Mouse (Mus musculus): ENCODE measurements around the gene P2rx5. TPM values are rescaled to one million over a fixed set of nuclear protein-coding genes. Genes with fewer than 3 reads are reported as not detected.

The P2rx5 gene
- total and polyA plus RNA-seq, 3 experiments, result 0.04 to 0.25 TPM; not detected in 1

- H3K27ac ChIP-seq (ENCODE audit: control insufficient read depth, low read depth, low read length), result no peak overlapping the region
- no peak overlapping the region for H3K4me3 ChIP-seq (ENCODE audit: control insufficient read depth in 1 of 2, insufficient read depth in 1 of 2, low read depth in 2 of 2, low read length in 2 of 2)
- H3K36me3 ChIP-seq (ENCODE audit: control insufficient read depth in 1 of 2, insufficient read depth in 2 of 2, low read length in 2 of 2), result no peaks in the 10 kb centered on the region
- TF ChIP-seq UBTF (IDR thresholded peaks at IDR 0.05; ENCODE audit: borderline replicate concordance, insufficient read depth, low read depth, low read length) (no peak), MEF2A (IDR thresholded peaks at IDR 0.05; ENCODE audit: extremely low read depth, insufficient replicate concordance, low read depth, low read length, poor library complexity, severe bottlenecking) (no peak), ELF1 (IDR thresholded peaks at IDR 0.05; ENCODE audit: low read depth, low read length) (no peak), MXI1 (IDR thresholded peaks at IDR 0.05; ENCODE audit: low read depth, low read length) (no peak), MAX (IDR thresholded peaks at IDR 0.05; ENCODE audit: low read length) (no peak), RCOR1 (IDR thresholded peaks at IDR 0.05; ENCODE audit: low read depth, low read length) (no peak), ZNF384 (IDR thresholded peaks at IDR 0.05; ENCODE audit: low read depth, low read length) (no peak), TAL1 (IDR thresholded peaks at IDR 0.05; ENCODE audit: low read length) (no peak), EP300 (IDR thresholded peaks at IDR 0.05; ENCODE audit: low read depth in 1 of 2, low read length in 2 of 2) (no peak), BHLHE40 (IDR thresholded peaks at IDR 0.05; ENCODE audit: borderline replicate concordance, low read depth, low read length) (no peak), CHD2 (IDR thresholded peaks at IDR 0.05; ENCODE audit: low read length) (no peak), HCFC1 (IDR thresholded peaks at IDR 0.05; ENCODE audit: low read depth, low read length) (no peak), USF2 (IDR thresholded peaks at IDR 0.05; ENCODE audit: borderline replicate concordance in 1 of 2, insufficient read depth in 1 of 2, low read depth in 1 of 2, low read length in 2 of 2) (no peak), TCF12 (IDR thresholded peaks at IDR 0.05; ENCODE audit: low read depth, low read length) (no peak), MYC (IDR thresholded peaks at IDR 0.05; ENCODE audit: low read depth, low read length) (no peak), CHD1 (IDR thresholded peaks at IDR 0.05; ENCODE audit: low read depth, low read length) (no peak), CTCF (IDR thresholded peaks at IDR 0.05 in 2 of 3, conservative IDR thresholded peaks at IDR 0.05 in 1 of 3; ENCODE audit: control insufficient read depth in 1 of 3, insufficient read depth in 1 of 3, low read depth in 2 of 3, low read length in 3 of 3, poor library complexity in 1 of 3, severe bottlenecking in 1 of 3) (no peak), NELFE (IDR thresholded peaks at IDR 0.05; ENCODE audit: low read depth, low read length) (no peak)
- no peaks in the 10 kb centered on the region for H3K4me1 ChIP-seq (ENCODE audit: control insufficient read depth in 1 of 2, insufficient read depth in 2 of 2, low read length in 2 of 2)
- DNase-seq (ENCODE audit: low read depth, low spot score), result no peak
- no peaks in the 10 kb centered on the region; a peak in 2 of 4 replicates for H3K27me3 ChIP-seq (ENCODE audit: control insufficient read depth in 1 of 2, insufficient read depth in 2 of 2, low read length in 2 of 2)
- no peaks in the 10 kb centered on the region for H3K9me3 ChIP-seq (replicated peaks; ENCODE audit: insufficient read depth, low read length)
- H3K9ac ChIP-seq (ENCODE audit: control insufficient read depth, low read depth, low read length, poor library complexity, severe bottlenecking), result no peak overlapping the region
- no peaks in the 10 kb centered on the region for H3K79me2 ChIP-seq (ENCODE audit: control insufficient read depth, insufficient read depth, low read length, poor library complexity)
Observed at GRCm38 (mm10) chr11:73146026-73146974, 13.9 kb upstream of the P2rx5 start.

GRCm38 (mm10) chr11:73146975-73147365 lies 13.3 kb upstream of the P2rx5 start:
- Histone ChIP-seq H3K36me3 (ENCODE audit: control insufficient read depth in 1 of 2, insufficient read depth in 2 of 2, low read length in 2 of 2) (no peaks in the 10 kb centered on the region), H3K9ac (ENCODE audit: control insufficient read depth, low read depth, low read length, poor library complexity, severe bottlenecking) (no peak overlapping the region), H3K4me3 (ENCODE audit: control insufficient read depth in 1 of 2, insufficient read depth in 1 of 2, low read depth in 2 of 2, low read length in 2 of 2) (no peak overlapping the region), H3K27ac (ENCODE audit: control insufficient read depth, low read depth, low read length) (no peak overlapping the region), H3K79me2 (ENCODE audit: control insufficient read depth, insufficient read depth, low read length, poor library complexity) (no peaks in the 10 kb centered on the region), H3K9me3 (replicated peaks; ENCODE audit: insufficient read depth, low read length) (no peaks in the 10 kb centered on the region), H3K4me1 (ENCODE audit: control insufficient read depth in 1 of 2, insufficient read depth in 2 of 2, low read length in 2 of 2) (no peaks in the 10 kb centered on the region), H3K27me3 (ENCODE audit: control insufficient read depth in 1 of 2, insufficient read depth in 2 of 2, low read length in 2 of 2) (no peaks in the 10 kb centered on the region; a peak in 2 of 4 replicates)
- no peak for DNase-seq (ENCODE audit: low read depth, low spot score)
- TF ChIP-seq SIN3A (IDR thresholded peaks at IDR 0.05; ENCODE audit: low read length) (no peak), EP300 (IDR thresholded peaks at IDR 0.05; ENCODE audit: low read depth in 1 of 2, low read length in 2 of 2) (no peak), POLR2AphosphoS2 (IDR thresholded peaks at IDR 0.05; ENCODE audit: low read length) (no peak), NELFE (IDR thresholded peaks at IDR 0.05; ENCODE audit: low read depth, low read length) (no peak)

Data from MEL (cell line).